Mouse (Mus musculus): ENCODE results near the gene Sv2b. TPM values are rescaled to one million over a fixed set of nuclear protein-coding genes. Genes with fewer than 3 reads are reported as not detected.
"Not testable (repeated sequence)": the region's sequence is repeated elsewhere in the genome, so short reads cannot be mapped to it uniquely, and the experiment has no call there.

The Sv2b gene
- polyA plus RNA-seq, 1 experiment from 2014 or later = 1.5 TPM

DNA sequence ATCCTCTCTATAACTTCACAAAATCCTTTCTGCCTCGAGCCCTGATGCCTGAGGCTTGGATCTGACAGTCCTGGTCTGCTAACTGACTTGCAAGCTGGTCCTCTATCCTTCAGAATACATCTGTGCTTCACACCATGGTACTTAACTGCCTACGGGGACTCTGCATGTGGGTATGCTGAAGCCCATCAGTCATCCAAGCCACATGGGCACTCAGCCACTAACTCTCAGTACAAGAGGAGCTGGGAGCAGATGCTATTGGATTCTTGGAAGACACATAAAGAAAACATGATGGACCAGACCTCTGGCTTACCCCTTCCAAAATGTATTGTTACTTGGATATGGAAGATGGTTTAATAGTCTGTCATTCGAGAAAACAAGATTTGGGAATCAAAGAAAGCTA is 103.7 kb downstream of the Sv2b start:
- Histone ChIP-seq H3K36me3 (no peaks in the 10 kb centered on the region), H3K9me3 (no peaks in the 10 kb centered on the region), H3K4me2 (replicated peaks) (no peak overlapping the region), H3K27ac (no peak overlapping the region), H3K4me1 (peaks cover 18% of the 10 kb centered on the region), H3K9ac (no peak overlapping the region), H3K4me3 (no peak overlapping the region), H3K27me3 (no peaks in the 10 kb centered on the region)
- no peak for ATAC-seq (ENCODE audit: low FRiP score, low read depth)
- WGBS = 77% methylated on average over 3 of the region's 3 CpGs

DNA sequence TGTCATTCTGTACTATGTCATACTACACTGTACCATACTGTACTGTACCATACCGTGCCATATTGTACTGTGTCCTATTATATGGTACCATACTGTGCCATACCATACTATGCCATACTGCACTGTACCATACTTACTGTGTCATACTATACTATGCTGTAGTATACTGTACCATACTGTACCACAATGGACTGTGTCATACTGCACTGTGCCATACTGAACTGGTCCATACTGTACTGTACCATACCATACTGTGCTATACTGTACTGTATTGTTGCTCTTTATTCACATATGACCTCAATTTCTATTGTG is 114.2 kb downstream of the Sv2b start:
- H3K27me3 ChIP-seq; H3K9me3 ChIP-seq; H3K36me3 ChIP-seq; H3K9ac ChIP-seq; H3K27ac ChIP-seq; H3K4me1 ChIP-seq; H3K4me2 ChIP-seq (replicated peaks); H3K4me3 ChIP-seq: not testable (repeated sequence)
- 97% methylated on average over 1 of the region's 1 CpGs for WGBS
- ATAC-seq (ENCODE audit: low FRiP score, low read depth) = peak; percentile 28; the same call in 1 of the 2 replicates

DNA sequence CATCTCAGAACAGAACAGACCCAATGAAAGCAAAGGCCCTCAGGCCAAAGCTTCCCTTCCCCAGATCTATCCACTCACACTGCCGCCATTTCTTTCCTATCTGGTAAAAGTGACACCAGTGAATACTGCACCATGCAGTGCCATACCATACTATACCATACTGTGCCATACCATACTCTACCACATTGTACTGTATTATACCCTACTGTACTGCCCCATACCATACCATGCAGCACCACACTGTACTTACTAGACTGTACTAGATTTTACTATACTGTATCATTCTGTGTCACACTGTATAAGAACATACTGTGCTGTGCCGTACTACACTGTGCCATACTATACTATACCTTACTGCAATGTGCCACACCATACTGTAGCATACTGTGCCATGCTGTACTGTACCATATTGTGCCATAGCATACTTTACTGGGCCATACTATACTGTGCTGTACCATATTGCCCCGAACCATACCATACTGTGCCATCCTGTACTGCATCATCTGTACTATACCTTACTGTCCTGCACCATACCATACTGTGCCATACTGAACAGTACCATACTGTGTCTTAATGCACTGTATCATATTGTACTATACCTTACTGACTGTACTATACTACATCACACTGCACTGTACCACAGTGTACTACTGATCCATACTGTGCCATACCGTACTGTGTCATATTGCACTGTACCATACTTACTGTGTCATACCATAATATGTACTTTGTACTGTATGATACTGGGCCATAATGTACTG is 114.7 kb downstream of the Sv2b start:
- Histone ChIP-seq H3K36me3 (no peaks in the 10 kb centered on the region), H3K4me1 (no peaks in the 10 kb centered on the region), H3K9ac (no peak overlapping the region), H3K4me3 (no peak overlapping the region), H3K4me2 (replicated peaks) (no peak overlapping the region), H3K27me3 (no peaks in the 10 kb centered on the region), H3K27ac (no peak overlapping the region), H3K9me3 (no peaks in the 10 kb centered on the region)
- 93% methylated on average over 4 of the region's 4 CpGs for WGBS
- ATAC-seq (ENCODE audit: low FRiP score, low read depth) = peak; percentile 40; the same call in 1 of the 2 replicates

DNA sequence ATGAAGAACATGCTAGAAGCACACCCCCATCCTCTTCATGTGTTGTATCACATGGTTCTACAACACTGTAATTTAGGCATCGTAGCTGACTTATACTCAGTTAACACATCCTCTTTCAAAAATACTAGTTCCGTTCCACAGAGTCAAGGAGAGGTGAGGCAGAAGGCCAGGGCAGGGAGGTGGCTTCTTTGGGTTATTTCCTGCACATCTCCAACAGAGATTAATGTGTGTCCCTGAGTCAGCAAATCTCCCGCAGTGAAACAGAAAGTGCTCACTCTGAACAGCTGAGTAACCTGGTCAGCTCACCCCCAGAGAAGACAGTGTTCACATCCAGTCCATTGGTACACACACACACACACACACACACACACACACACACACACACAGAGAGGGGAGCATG is 118.9 kb downstream of the Sv2b start:
- H3K4me1 ChIP-seq = no peaks in the 10 kb centered on the region
- H3K4me3 ChIP-seq = no peak overlapping the region
- no peaks in the 10 kb centered on the region for H3K27me3 ChIP-seq
- no peak for ATAC-seq (ENCODE audit: low FRiP score, low read depth)
- H3K9me3 ChIP-seq = no peaks in the 10 kb centered on the region
- no peaks in the 10 kb centered on the region for H3K36me3 ChIP-seq
- WGBS = 86% methylated on average over 3 of the region's 3 CpGs
- H3K4me2 ChIP-seq (replicated peaks) = no peak overlapping the region
- no peak overlapping the region for H3K9ac ChIP-seq
- no peak overlapping the region for H3K27ac ChIP-seq

DNA sequence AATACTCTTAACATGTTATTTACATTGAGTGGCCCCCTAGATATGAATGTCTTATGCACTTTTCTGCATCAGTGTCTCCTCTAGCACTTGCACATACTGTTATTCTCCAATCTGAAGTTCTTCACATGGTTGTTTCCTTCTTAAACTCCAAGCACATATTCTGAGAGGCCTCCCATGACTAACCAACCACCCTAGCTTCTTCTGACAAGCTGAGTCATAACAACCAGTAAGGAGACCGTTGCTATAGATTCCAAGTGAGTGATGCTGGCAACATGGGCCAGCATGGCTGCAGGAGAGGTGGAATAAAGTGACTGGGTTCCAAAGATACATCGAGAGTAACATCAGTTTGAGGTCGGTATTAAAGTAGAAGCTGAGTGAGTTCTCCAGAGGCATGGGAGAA is 134.0 kb downstream of the Sv2b start:
- ATAC-seq (ENCODE audit: low FRiP score, low read depth) = no peak

DNA sequence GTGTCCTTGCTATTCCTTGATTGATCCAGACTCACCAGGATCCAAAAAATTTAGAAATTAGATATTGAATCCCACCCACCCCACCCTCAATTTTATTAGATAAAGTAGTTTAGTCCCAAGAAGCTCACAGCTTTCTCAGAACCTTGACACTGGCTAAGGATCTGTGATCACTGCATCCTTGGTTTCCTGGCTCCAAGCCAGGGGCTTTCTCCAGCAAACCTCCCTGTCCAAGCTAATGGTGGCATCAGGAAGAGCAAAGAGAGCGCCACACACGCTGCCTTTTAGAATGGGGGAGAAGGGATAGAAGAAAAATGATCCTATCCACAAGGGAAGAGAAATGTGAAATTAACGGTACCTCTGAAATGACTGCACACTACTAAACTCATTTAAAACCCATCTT is 141.6 kb downstream of the Sv2b start:
- no peak overlapping the region for H3K4me2 ChIP-seq (replicated peaks)
- ATAC-seq (ENCODE audit: low FRiP score, low read depth) = no peak
- no peak overlapping the region for H3K4me3 ChIP-seq
- H3K36me3 ChIP-seq = no peaks in the 10 kb centered on the region
- no peak overlapping the region for H3K27ac ChIP-seq
- no peak overlapping the region for H3K9ac ChIP-seq
- H3K4me1 ChIP-seq = no peaks in the 10 kb centered on the region
- no peaks in the 10 kb centered on the region for H3K9me3 ChIP-seq
- H3K27me3 ChIP-seq = no peaks in the 10 kb centered on the region
- 96% methylated on average over 3 of the region's 3 CpGs for WGBS

More for the DNA sequence above, 134.0 kb downstream of the Sv2b start:
- H3K36me3 ChIP-seq = no peaks in the 10 kb centered on the region
- H3K4me3 ChIP-seq = no peak overlapping the region
- H3K27me3 ChIP-seq = no peaks in the 10 kb centered on the region
- H3K9me3 ChIP-seq = no peaks in the 10 kb centered on the region
- no peaks in the 10 kb centered on the region for H3K4me1 ChIP-seq
- H3K4me2 ChIP-seq (replicated peaks) = no peak overlapping the region
- WGBS = 91% methylated on average over 3 of the region's 3 CpGs
- H3K27ac ChIP-seq = no peak overlapping the region
- H3K9ac ChIP-seq = no peak overlapping the region

DNA sequence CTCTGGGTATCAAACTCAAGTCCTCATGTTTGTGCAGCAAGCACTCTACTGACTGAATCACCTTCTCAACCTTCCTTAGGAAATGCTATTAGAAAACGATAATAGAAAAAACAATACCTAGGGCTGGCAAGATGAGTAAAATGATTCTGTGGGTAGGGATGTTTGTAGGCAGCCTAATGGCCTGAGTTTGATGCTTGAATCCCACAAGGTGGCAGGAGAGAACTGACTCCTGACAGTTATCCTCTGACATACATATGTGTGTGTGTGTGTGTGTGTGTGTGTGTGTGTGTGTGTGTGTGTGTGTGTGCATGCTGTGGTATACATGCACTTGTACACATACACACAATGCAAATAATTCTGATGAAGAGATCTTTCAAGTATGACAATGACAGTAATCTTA is 161.9 kb downstream of the Sv2b start:
- H3K4me1 ChIP-seq = peaks cover 4% of the 10 kb centered on the region
- H3K27me3 ChIP-seq = no peaks in the 10 kb centered on the region
- no peak for ATAC-seq (ENCODE audit: low FRiP score, low read depth)
- H3K4me3 ChIP-seq = no peak overlapping the region
- no peak overlapping the region for H3K27ac ChIP-seq
- no peaks in the 10 kb centered on the region for H3K36me3 ChIP-seq
- WGBS = 83% methylated on average over 1 of the region's 1 CpGs
- no peaks in the 10 kb centered on the region for H3K9me3 ChIP-seq
- H3K4me2 ChIP-seq (replicated peaks) = no peak overlapping the region
- H3K9ac ChIP-seq = no peak overlapping the region

DNA sequence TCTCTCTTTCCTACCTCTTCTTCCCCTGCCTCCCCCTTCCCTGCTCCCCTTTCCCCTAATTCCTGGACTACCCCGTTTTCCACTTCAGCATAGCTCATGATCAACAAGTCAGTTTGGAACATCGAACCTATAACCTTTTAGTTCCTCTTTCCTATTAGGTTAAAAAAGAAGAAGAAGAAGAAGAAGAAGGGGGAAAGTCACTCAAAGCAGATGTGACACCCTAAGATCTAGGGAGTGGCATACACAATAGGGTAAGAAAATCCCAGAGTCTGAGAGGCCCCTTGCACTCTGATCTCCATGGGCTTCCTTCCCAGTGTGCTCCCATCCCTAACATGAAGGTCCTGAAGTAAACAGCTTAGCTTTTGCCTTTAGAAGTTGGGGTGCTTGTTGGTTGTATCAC is 166.3 kb downstream of the Sv2b start:
- Histone ChIP-seq H3K9ac (no peak overlapping the region), H3K36me3 (no peaks in the 10 kb centered on the region), H3K4me1 (peaks cover 17% of the 10 kb centered on the region), H3K27ac (no peak overlapping the region), H3K27me3 (no peaks in the 10 kb centered on the region), H3K9me3 (no peaks in the 10 kb centered on the region), H3K4me2 (replicated peaks) (peak overlapping the region; percentile 65), H3K4me3 (no peak overlapping the region)
- WGBS = 41% methylated on average over 2 of the region's 2 CpGs
- no peak for ATAC-seq (ENCODE audit: low FRiP score, low read depth)

DNA sequence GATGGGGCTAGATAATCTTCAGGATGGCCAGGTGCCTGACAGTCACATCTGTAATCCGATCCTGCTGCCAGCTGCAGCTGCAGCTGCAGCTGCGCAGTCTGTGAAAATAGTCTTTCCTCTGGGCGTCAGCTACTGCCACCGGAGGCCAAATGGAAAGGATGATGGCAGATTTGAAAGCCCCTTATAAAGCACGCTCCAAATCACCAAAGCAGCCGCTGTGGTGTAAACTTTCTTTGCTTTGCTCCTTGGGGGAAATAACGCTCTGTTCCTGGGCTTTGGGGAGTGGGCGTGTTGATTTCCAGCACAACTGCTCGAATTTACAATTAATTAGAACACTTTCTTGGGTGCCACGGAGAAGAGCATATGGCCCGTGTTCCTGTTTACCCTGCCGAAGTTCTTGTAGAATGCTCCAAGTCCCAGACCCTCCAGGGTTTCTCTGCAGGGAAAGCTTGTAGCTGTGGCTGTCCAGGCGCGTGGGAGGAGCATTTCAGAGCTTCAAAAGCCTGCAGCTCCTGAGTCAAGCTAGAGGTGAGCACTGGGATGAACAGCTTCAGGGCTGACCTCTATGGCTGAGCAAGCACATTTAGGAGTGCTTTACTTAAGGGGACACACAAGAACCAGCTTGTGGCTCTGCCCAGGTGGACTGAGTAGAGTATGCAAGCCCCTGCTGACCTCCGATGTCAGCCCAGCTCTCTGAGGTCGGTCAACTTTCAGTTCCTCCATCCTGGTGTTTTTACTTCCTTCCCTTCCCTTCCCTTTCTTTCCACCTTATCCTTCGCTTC is 167.0 kb downstream of the Sv2b start:
- ATAC-seq (ENCODE audit: low FRiP score, low read depth) = peak; percentile 73
- peaks cover 17% of the 10 kb centered on the region for H3K4me1 ChIP-seq
- 7% methylated on average over 17 of the region's 17 CpGs for WGBS
- H3K36me3 ChIP-seq = no peaks in the 10 kb centered on the region
- peak overlapping the region; percentile 65 for H3K4me2 ChIP-seq (replicated peaks)
- H3K27ac ChIP-seq = no peak overlapping the region
- peak overlapping the region; percentile 31 for H3K4me3 ChIP-seq
- H3K9me3 ChIP-seq = no peaks in the 10 kb centered on the region
- H3K27me3 ChIP-seq = no peaks in the 10 kb centered on the region
- H3K9ac ChIP-seq = peak overlapping the region; percentile 40; the same call in 1 of the 2 replicates

DNA sequence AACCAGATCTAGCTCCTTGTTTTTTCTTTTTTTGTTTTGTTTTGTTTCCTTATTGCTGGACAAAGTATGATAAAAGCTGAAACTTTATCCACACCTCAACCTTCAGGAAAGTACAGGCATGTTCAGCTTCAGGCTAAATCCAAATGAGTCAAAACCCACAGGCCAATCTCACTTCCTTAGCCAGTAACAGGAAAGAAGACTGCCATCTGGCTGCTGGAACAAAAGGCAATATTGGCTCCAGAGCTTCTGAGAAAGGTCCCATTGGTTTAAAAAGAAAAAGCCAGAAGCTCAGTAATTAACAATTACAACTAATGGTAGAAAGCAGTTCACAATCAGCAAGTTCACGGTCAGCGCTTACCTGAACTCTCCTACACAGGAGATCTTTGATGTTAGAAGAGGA is 169.8 kb downstream of the Sv2b start:
- Histone ChIP-seq H3K9me3 (no peaks in the 10 kb centered on the region), H3K27ac (no peak overlapping the region), H3K27me3 (no peaks in the 10 kb centered on the region), H3K36me3 (no peaks in the 10 kb centered on the region), H3K9ac (no peak overlapping the region), H3K4me1 (peaks cover 17% of the 10 kb centered on the region), H3K4me2 (replicated peaks) (no peak overlapping the region), H3K4me3 (no peak overlapping the region)
- no peak for ATAC-seq (ENCODE audit: low FRiP score, low read depth)
- 59% methylated on average over 2 of the region's 2 CpGs for WGBS

DNA sequence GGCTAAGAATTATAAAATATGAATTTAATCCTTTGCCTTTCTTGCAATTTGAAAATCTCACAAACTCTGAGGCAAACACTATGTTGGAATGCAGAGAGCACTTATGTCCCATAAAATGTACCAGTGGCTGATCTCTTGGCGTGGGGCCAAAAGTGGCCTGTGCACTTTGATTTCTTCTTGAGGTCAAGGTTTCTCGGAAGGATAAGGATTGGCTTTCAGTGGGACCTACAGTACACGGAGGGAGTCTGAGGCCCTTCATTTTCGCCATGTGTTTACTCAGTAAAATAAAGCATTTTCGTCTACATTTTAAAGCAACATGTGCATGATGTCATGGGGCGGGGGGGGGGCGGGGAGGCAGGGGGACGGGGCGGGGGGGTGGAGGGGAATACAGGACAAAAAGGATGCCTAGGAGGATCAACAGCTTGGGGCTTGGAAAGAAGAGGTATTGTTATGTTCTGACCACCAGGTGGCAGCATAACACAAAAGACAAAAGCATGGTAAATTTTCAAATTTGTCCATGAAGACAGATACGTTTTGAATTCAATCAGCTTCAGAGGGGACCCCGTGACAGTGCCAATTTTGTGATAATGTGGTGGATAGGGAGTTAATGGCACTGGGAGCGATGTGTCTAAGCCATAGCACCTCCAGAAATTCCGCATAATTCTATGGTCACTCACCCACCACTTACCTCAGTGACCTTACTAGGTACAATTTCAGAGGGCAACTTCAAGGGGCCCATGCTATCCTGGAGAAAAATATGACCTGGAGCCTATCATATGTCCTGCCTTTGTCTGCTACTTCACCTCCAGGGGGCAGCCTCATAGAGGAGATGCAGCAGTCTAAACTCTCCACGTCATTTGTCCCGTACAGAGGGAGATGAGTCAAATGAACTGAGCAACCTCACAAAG is 174.1 kb downstream of the Sv2b start:
- Histone ChIP-seq H3K4me1 (peaks cover 6% of the 10 kb centered on the region; the same call in 1 of the 2 replicates), H3K36me3 (no peaks in the 10 kb centered on the region), H3K9ac (no peak overlapping the region), H3K4me2 (replicated peaks) (no peak overlapping the region), H3K4me3 (no peak overlapping the region), H3K27me3 (no peaks in the 10 kb centered on the region), H3K9me3 (no peaks in the 10 kb centered on the region), H3K27ac (no peak overlapping the region)
- 26% methylated on average over 15 of the region's 15 CpGs for WGBS
- peak; percentile 50; the same call in 1 of the 2 replicates for ATAC-seq (ENCODE audit: low FRiP score, low read depth)

DNA sequence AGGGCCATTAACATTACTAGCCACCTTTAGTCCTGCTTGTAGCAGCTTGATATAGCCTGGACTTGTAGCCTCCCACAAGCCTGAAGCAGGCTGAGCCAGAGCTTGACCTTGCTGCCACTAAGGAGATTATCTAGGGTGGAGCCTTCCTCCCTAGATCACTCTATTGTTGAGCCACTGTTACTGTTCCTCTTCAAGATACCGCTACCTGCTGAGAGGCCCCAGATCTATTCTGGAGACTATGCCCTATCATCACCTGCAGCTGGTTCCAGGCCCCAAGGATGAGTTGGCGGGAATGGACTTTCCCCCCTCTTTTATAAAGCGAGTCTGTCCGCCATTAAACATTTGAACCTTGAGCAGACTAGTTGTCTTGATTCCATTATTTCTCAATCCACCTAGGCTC is 181.0 kb downstream of the Sv2b start:
- 94% methylated on average over 4 of the region's 4 CpGs for whole genome bisulfite sequencing
- Histone ChIP-seq H3K9ac (no peak overlapping the region), H3K36me3 (no peaks in the 10 kb centered on the region), H3K4me3 (no peak overlapping the region), H3K4me2 (replicated peaks) (no peak overlapping the region), H3K9me3 (no peaks in the 10 kb centered on the region), H3K27ac (no peak overlapping the region), H3K27me3 (no peaks in the 10 kb centered on the region), H3K4me1 (no peaks in the 10 kb centered on the region)
- ATAC-seq (ENCODE audit: low FRiP score, low read depth) = no peak

Measured in limb, embryonic 13.5 days (tissue).